Mouse (Mus musculus): ENCODE data around the gene Acot8.

GRCm38 (mm10) chr2:164787032-164787431, 17.6 kb downstream of the Acot8 start:
- no peak for TF ChIP-seq EP300 (IDR thresholded peaks at IDR 0.05; ENCODE audit: insufficient read depth, low read depth, low read length)
- no peak for TF ChIP-seq POLR2A (IDR thresholded peaks at IDR 0.05; ENCODE audit: insufficient read depth, low read length)
